Mouse (Mus musculus) C2C12 (cell line): ENCODE measurements around the gene Alkbh3.

ENCODE experiments used
- CEBPB ChIP-seq: IDR thresholded peaks from one replicate; pipeline ENCODE4 v1.6.1; 2011; ENCODE audit warnings: low read depth, mild to moderate bottlenecking, control low read depth, moderate library complexity
- CTCF ChIP-seq: IDR thresholded peaks from one replicate; pipeline ENCODE4 v1.5.1; 2011; ENCODE audit not compliant: control insufficient read depth, insufficient read depth, insufficient read length
- MAX ChIP-seq: IDR thresholded peaks from one replicate; pipeline ENCODE4 v1.6.1; 2011; ENCODE audit warnings: mild to moderate bottlenecking, control low read depth
- USF1 ChIP-seq: IDR thresholded peaks from one replicate; pipeline ENCODE4 v1.6.1; 2011; ENCODE audit warnings: low read depth, mild to moderate bottlenecking, control low read depth, moderate library complexity

GRCm38 (mm10) chr2:94051952-94052351 lies 41.3 kb upstream of the Alkbh3 start:
- TF ChIP-seq USF1 (no peak), CTCF (no peak), CEBPB (no peak), MAX (peak; percentile 57)
